Mouse (Mus musculus): ENCODE measurements around the gene Olfr551. TPM values are rescaled to one million over a fixed set of nuclear protein-coding genes. Genes with fewer than 3 reads are reported as not detected.

Olfr551 gene
- polyA plus RNA-seq, 1 experiment from 2014 or later, result not detected

DNA sequence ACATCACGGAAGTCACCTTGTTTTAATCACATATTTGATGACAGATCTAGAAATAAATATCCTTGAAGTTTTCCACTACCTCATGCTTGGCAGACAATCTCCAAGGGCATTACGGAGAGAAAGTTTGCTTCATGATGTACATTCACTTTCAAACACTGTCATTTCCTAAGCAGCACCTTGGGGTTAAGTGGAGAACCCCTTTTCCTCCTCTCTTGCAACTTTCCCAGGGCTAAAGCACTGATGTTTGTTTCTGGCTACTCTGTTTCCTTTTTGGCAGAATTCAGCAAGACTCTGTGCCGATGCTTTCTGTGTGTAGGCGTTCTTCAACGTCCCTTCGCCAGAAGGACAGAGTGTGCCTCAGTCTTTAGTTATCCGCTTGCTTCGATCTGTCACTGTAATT, 20.5 kb downstream of the Olfr551 start, which contains the start of gene Olfr550:
TSS of gene Olfr550 (plus strand) at position 301 of the 400 bp plus-strand sequence.
- no peak within 1 kb of the TSS for H3K9ac ChIP-seq (ENCODE audit: low read depth, low read length)
- no peak for ATAC-seq (ENCODE audit: low FRiP score, low TSS enrichment)
- 93% methylated on average over 8 of the region's 8 CpGs for WGBS

DNA sequence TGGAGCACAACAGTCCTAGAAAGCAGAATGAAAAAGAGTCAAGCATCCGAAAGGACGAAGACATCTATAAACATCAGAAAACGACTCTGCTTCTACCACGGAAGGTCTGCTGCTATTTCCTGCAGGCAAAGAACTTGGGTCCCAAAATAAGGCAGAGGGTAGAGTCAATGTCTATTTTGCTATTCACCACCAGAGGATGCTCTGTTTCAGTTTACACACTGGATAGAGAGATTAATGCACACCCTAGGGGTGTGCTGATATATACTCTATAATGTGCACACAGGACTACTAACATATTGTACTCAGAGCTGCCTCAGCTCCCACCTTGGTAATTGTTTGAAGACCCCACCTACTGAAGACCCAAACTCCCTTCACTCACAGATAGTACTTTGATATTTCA, 25.5 kb downstream of the Olfr551 start:
- Histone ChIP-seq H3K4me1 (ENCODE audit: control insufficient read depth, insufficient read depth, low read length) (no peaks in the 10 kb centered on the region), H3K9ac (ENCODE audit: low read depth, low read length) (no peak overlapping the region), H3K4me3 (ENCODE audit: low read length) (no peak overlapping the region), H3K4me2 (replicated peaks; ENCODE audit: low read depth, low read length) (no peak overlapping the region), H3K9me3 (ENCODE audit: control insufficient read depth, low read length) (no peaks in the 10 kb centered on the region), H3K36me3 (ENCODE audit: control insufficient read depth, insufficient read depth, low read length) (no peaks in the 10 kb centered on the region), H3K27ac (ENCODE audit: low read depth, low read length) (no peak overlapping the region), H3K27me3 (ENCODE audit: control insufficient read depth, insufficient read depth, low read length) (no peaks in the 10 kb centered on the region)
- 82% methylated on average over 4 of the region's 4 CpGs for WGBS
- ATAC-seq (ENCODE audit: low FRiP score, low TSS enrichment), result no peak

More for the DNA sequence above, 20.5 kb downstream of the Olfr551 start, which contains the start of gene Olfr550:
- no peak within 1 kb of the TSS for H3K27ac ChIP-seq (ENCODE audit: low read depth, low read length)
- no peaks in the 10 kb centered on the region for H3K36me3 ChIP-seq (ENCODE audit: control insufficient read depth, insufficient read depth, low read length)
- no peaks in the 10 kb centered on the region for H3K4me1 ChIP-seq (ENCODE audit: control insufficient read depth, insufficient read depth, low read length)
- no peak within 1 kb of the TSS for H3K4me3 ChIP-seq (ENCODE audit: low read length)
- no peaks in the 10 kb centered on the region for H3K9me3 ChIP-seq (ENCODE audit: control insufficient read depth, low read length)
- no peak within 1 kb of the TSS for H3K4me2 ChIP-seq (replicated peaks; ENCODE audit: low read depth, low read length)
- H3K27me3 ChIP-seq (ENCODE audit: control insufficient read depth, insufficient read depth, low read length), result no peaks in the 10 kb centered on the region

DNA sequence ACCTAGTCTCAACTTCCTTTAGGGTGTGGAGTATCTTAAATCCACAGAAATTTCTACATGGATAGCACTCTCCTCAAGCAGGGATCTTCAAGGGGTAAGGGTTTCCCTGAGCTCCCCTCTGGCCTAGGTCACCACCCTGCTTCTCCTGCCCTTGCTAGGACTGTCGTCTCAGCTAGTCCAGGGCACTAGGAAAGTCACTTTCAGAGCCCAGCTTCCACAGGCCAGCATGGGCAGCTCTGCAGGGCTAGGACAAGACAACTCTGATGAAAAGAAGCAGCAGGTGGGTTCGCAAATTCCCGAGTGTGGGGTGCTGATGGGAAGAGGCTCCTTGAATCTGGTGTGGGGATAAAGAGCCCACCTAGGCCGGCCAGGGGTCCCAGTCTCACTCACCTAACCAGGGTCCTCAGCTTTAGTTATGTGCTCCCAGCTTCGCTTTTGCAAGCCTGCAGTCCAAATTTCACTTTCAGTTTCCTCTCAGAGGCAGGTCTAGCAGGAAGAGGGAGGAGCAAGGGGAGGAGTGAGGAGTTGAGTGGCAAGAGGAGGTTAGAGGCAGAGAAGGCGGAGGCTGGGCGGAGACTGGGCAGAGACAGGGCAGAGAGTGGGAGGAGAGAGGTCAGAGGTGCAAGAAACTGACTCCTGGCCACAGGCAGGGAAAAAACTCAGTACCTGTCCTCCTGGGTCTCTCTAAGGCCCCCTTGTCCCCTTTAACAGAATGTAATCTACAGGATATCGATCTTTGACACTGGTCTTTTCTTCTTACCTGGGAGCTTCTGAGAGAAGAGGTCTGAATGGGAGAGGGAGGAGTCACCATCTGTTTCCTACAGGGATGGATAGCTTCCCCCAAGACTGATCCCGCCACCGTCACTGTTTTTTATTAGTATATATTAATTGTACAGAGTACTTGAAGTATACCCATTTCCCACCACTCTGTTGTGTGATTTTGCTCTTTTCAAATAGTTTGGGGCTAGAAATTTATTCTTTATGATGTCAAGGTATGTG, 26.4 kb downstream of the Olfr551 start, which contains the start of gene Trim21:
TSS of gene Trim21 (minus strand) at position 488 of the 999 bp plus-strand sequence.
- H3K4me3 ChIP-seq (ENCODE audit: low read length), result peak within 1 kb of the TSS; percentile 51
- H3K9me3 ChIP-seq (ENCODE audit: control insufficient read depth, low read length), result no peaks in the 10 kb centered on the region
- ATAC-seq (ENCODE audit: low FRiP score, low TSS enrichment), result peak; percentile 99
- peak within 1 kb of the TSS; percentile 59 for H3K4me2 ChIP-seq (replicated peaks; ENCODE audit: low read depth, low read length)
- peak within 1 kb of the TSS; percentile 62 for H3K9ac ChIP-seq (ENCODE audit: low read depth, low read length)
- H3K27ac ChIP-seq (ENCODE audit: low read depth, low read length), result no peak within 1 kb of the TSS
- 14% methylated on average over 10 of the region's 10 CpGs for WGBS
- H3K36me3 ChIP-seq (ENCODE audit: control insufficient read depth, insufficient read depth, low read length), result no peaks in the 10 kb centered on the region
- no peaks in the 10 kb centered on the region for H3K27me3 ChIP-seq (ENCODE audit: control insufficient read depth, insufficient read depth, low read length)
- H3K4me1 ChIP-seq (ENCODE audit: control insufficient read depth, insufficient read depth, low read length), result no peaks in the 10 kb centered on the region

DNA sequence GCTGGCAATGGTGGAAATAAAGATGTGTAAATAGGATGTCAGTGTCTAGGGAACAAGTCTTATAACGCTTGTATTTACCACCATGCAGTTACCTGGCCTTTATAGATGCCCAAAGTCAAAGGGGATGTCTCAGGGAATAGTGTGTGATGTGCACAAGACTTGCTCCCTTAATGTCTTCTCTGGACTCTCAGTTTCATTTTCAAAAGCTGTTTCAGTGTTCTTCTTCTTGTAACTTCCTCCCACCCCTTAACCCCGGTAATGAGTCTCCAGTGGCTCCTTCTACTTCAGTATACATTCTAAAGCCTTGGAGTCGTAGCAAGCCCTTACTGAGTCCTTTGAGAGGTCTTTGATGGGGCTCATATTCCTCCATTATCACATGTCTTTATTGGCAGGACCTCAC, 38.4 kb downstream of the Olfr551 start:
- Histone ChIP-seq H3K4me1 (ENCODE audit: control insufficient read depth, insufficient read depth, low read length) (no peaks in the 10 kb centered on the region), H3K9me3 (ENCODE audit: control insufficient read depth, low read length) (no peaks in the 10 kb centered on the region), H3K36me3 (ENCODE audit: control insufficient read depth, insufficient read depth, low read length) (no peaks in the 10 kb centered on the region), H3K9ac (ENCODE audit: low read depth, low read length) (no peak overlapping the region), H3K27me3 (ENCODE audit: control insufficient read depth, insufficient read depth, low read length) (no peaks in the 10 kb centered on the region), H3K4me2 (replicated peaks; ENCODE audit: low read depth, low read length) (no peak overlapping the region), H3K4me3 (ENCODE audit: low read length) (no peak overlapping the region), H3K27ac (ENCODE audit: low read depth, low read length) (no peak overlapping the region)
- WGBS, result 81% methylated on average over 3 of the region's 3 CpGs
- ATAC-seq (ENCODE audit: low FRiP score, low TSS enrichment), result no peak

DNA sequence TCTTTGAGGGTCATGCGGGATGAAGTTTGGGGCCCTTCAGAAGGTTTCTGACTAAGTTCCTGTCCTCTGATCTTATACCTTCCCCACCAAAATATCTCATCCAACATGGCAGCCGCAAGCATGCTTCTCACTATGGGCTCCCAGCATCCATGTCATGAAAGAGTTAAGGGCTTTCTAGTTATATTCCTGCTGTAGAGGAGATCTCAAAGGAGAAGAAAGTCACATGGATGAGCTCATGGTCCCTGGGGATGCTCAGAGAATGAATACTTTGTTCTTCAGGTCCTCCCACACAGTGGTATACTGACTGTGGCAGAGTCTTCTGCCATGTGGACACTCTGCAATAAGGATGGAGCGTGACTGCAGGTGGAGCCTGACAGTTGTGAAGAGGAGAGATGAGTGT, 42.1 kb downstream of the Olfr551 start, which contains the start of gene Olfr549:
TSS of gene Olfr549 (plus strand) at position 301 of the 400 bp plus-strand sequence.
- Histone ChIP-seq H3K9me3 (ENCODE audit: control insufficient read depth, low read length) (no peaks in the 10 kb centered on the region), H3K9ac (ENCODE audit: low read depth, low read length) (no peak within 1 kb of the TSS), H3K4me2 (replicated peaks; ENCODE audit: low read depth, low read length) (no peak within 1 kb of the TSS), H3K4me1 (ENCODE audit: control insufficient read depth, insufficient read depth, low read length) (no peaks in the 10 kb centered on the region), H3K27me3 (ENCODE audit: control insufficient read depth, insufficient read depth, low read length) (no peaks in the 10 kb centered on the region), H3K36me3 (ENCODE audit: control insufficient read depth, insufficient read depth, low read length) (no peaks in the 10 kb centered on the region), H3K27ac (ENCODE audit: low read depth, low read length) (no peak within 1 kb of the TSS), H3K4me3 (ENCODE audit: low read length) (no peak within 1 kb of the TSS)
- ATAC-seq (ENCODE audit: low FRiP score, low TSS enrichment), result no peak
- 86% methylated on average over 3 of the region's 3 CpGs for WGBS

DNA sequence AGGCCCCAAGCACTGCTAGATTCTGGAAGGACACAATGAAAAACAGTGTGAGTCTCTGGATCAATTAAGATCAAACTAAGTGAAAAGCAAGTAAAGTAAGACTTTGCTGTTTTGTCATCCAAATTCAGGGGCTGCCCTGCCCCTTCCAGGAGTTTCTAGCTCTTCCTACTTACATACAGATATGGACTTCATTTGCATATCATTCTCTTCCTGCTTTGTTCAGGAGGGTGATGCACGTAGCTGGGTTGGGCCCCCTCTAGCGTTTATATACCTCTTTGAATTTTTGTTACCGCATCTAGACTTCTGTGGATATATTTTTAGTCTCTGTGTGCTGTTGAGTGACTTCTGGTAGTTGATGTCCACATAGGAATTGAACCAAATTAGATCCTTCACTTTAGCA, 50.4 kb downstream of the Olfr551 start:
- Histone ChIP-seq H3K4me2 (replicated peaks; ENCODE audit: low read depth, low read length) (no peak overlapping the region), H3K9me3 (ENCODE audit: control insufficient read depth, low read length) (no peaks in the 10 kb centered on the region), H3K27ac (ENCODE audit: low read depth, low read length) (no peak overlapping the region), H3K9ac (ENCODE audit: low read depth, low read length) (no peak overlapping the region), H3K27me3 (ENCODE audit: control insufficient read depth, insufficient read depth, low read length) (no peaks in the 10 kb centered on the region), H3K4me3 (ENCODE audit: low read length) (no peak overlapping the region), H3K4me1 (ENCODE audit: control insufficient read depth, insufficient read depth, low read length) (no peaks in the 10 kb centered on the region), H3K36me3 (ENCODE audit: control insufficient read depth, insufficient read depth, low read length) (no peaks in the 10 kb centered on the region)
- no peak for ATAC-seq (ENCODE audit: low FRiP score, low TSS enrichment)
- WGBS, result 60% methylated on average over 3 of the region's 3 CpGs

DNA sequence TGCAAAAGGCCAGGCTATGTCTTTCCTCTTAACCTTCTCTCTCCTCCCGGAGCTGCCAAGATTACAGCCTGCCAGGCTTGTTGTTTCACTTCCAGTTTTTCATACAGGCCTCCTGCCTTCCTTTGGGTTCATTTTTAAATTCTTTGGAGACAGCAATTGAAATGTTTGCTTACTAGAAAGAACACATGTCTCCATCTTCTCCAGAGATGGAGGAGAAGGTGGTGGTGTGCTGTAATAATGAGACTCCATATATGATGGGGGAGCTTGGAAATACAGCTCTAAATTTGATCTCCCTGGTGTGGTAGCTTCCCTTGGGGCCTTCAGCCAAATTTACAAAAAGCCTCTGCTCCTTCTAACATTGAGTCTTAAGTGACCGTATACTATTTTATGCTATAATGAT, 51.1 kb downstream of the Olfr551 start, which contains the start of gene Olfr548-ps1:
TSS of gene Olfr548-ps1 (plus strand) at position 301 of the 400 bp plus-strand sequence.
- H3K9me3 ChIP-seq (ENCODE audit: control insufficient read depth, low read length), result no peaks in the 10 kb centered on the region
- no peak within 1 kb of the TSS for H3K4me2 ChIP-seq (replicated peaks; ENCODE audit: low read depth, low read length)
- no peaks in the 10 kb centered on the region for H3K36me3 ChIP-seq (ENCODE audit: control insufficient read depth, insufficient read depth, low read length)
- H3K4me3 ChIP-seq (ENCODE audit: low read length), result no peak within 1 kb of the TSS
- no peaks in the 10 kb centered on the region for H3K4me1 ChIP-seq (ENCODE audit: control insufficient read depth, insufficient read depth, low read length)
- no peaks in the 10 kb centered on the region for H3K27me3 ChIP-seq (ENCODE audit: control insufficient read depth, insufficient read depth, low read length)
- H3K9ac ChIP-seq (ENCODE audit: low read depth, low read length), result no peak within 1 kb of the TSS
- WGBS, result 83% methylated on average over 2 of the region's 2 CpGs
- H3K27ac ChIP-seq (ENCODE audit: low read depth, low read length), result no peak within 1 kb of the TSS
- no peak for ATAC-seq (ENCODE audit: low FRiP score, low TSS enrichment)

DNA sequence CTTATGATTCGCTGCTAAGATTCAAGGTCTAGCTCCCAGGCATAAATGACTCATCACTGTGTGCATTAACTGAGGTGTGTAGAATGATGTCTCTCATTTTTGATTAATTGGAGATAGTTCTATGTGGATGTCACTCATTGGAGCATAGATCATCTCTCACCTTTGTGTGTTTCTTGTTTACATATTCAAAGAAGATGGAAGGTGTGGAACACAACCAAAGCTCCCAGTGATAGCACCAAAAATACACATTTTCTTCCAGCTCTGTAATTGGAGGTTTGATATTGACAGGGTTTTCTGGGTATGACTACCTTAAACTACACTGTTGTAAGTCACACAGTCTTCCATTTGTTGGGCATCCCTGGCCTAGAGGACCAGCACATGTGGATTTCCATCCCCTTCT, 57.2 kb downstream of the Olfr551 start, which contains the start of gene Olfr547:
TSS of gene Olfr547 (plus strand) at position 301 of the 400 bp plus-strand sequence.
- Histone ChIP-seq H3K4me3 (ENCODE audit: low read length) (no peak within 1 kb of the TSS), H3K27me3 (ENCODE audit: control insufficient read depth, insufficient read depth, low read length) (no peaks in the 10 kb centered on the region), H3K4me2 (replicated peaks; ENCODE audit: low read depth, low read length) (no peak within 1 kb of the TSS), H3K36me3 (ENCODE audit: control insufficient read depth, insufficient read depth, low read length) (no peaks in the 10 kb centered on the region), H3K9me3 (ENCODE audit: control insufficient read depth, low read length) (no peaks in the 10 kb centered on the region), H3K9ac (ENCODE audit: low read depth, low read length) (no peak within 1 kb of the TSS), H3K4me1 (ENCODE audit: control insufficient read depth, insufficient read depth, low read length) (no peaks in the 10 kb centered on the region), H3K27ac (ENCODE audit: low read depth, low read length) (no peak within 1 kb of the TSS)
- ATAC-seq (ENCODE audit: low FRiP score, low TSS enrichment), result no peak
- WGBS, result 81% methylated on average over 1 of the region's 1 CpGs
